Mouse (Mus musculus) erythroid progenitor cell, adult 5-6 weeks (primary cell): ENCODE results near the gene Olfr209. TPM values are rescaled to one million over a fixed set of nuclear protein-coding genes. Genes with fewer than 3 reads are reported as not detected.
"Not testable (repeated sequence)": the region's sequence is repeated elsewhere in the genome, so short reads cannot be mapped to it uniquely, and the experiment has no call there.

Experiments used
- ATAC-seq: replicated peaks from 2 replicates; pipeline ENCODE4 v1.8.0; 2016; ENCODE audit warnings: moderate number of reproducible peaks, mild to moderate bottlenecking, moderate TSS enrichment, inconsistent platforms; ENCODE audit not compliant: poor library complexity, low FRiP score, severe bottlenecking
- total RNA-seq, 2 experiments: library from RNA; stranded (forward) in 1 of 2; stranded (reverse) in 1 of 2; fragments of 150-400 nt in 1 of 2; fragments of 186-747, 209-891 nt in 1 of 2; gene quantifications; 2 replicates each; pipeline versions ENCODE4 v1.2.3 to v1.2.4; 2015 to 2017; ENCODE audit warnings: low replicate concordance in 2 of 2

The Olfr209 gene
- total RNA-seq (2015; ENCODE audit: low replicate concordance) (not detected in 2 replicates), total RNA-seq (2017; ENCODE audit: low replicate concordance) (not detected in 2 replicates)

DNA sequence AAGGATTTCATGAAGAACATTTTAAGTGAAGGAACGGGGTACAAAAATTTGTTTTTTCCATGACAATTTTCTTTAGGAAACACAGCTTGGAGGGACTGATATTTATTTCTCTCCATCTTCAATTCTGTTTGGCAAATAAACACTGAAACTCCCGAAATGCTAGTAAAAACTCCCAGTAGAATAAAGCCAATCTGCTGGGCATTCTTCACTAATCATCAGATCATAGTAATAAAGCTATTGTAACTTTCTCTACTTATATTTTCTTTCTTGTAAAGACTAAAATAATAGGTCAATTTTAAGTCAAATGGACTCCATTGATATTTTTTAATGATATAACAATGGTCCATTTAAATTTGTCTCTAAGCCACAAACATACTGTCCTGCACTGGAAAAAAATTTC lies at the start of gene Olfr209:
Gene Olfr209, minus strand, starts transcription at position 101 of the 400 bp plus-strand sequence.
- no peak for ATAC-seq

DNA sequence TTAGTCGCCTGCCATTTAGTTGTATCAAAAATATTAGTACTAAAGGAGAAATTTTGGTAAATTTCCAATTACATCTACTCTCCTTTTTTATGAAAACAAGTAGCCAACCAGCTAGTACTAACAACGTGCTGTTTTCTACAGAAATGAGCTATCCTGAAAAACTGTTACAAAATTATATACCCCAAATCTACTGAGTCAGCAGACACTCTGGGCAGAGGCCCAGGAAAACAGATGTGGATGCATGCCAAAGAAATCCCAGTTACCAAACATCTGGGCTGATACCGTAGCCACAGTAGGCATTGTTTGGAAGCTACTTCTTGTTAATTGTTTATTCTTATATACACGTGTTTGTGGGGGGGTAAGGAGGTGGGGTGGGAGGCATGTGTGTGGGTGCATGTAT lies 49.7 kb upstream of the Olfr209 start:
- ATAC-seq: no peak

DNA sequence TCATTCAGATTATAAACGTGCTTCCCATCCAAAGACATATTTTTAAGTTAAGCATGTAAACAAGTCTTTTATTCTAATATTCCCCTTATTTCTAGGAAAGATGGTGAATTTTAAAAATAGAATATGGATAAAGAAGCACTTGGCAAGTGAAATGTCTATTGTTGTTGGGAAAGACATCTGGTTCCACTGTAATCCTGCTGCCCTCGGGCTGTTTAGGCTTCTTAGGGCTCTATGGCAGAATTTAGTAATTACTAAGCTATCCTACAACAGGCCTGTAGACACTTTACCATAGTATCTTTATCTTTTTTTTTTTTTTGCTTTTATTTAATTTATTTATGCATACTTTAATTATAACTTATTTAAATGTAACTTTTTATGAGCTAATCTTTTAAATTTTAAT lies 46.0 kb upstream of the Olfr209 start:
- no peak for ATAC-seq

DNA sequence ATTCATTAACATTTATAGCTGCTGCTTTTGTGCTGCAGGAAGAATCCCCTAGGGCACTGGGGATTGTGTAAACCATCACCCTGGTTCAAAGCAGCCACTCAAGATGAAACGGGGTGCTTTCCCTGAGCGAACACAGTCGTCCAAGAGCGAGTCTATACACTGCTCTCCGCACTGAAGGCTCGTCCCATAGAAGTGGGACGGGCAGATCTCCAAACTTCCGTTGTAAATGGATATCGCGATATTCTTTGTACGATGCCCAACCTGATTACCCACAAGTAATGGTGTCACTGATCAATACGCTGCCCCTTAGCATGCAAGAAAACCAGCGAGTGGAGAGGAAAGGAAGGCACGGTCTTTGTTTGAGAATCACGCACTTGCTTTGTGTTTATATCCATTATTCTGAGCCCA lies 45.6 kb upstream of the Olfr209 start:
- no peak for ATAC-seq

- ATAC-seq: no peak
Measured at GRCm38 (mm10) chr16:59407032-59407431, 43.2 kb upstream of the Olfr209 start, which contains the start of gene Gabrr3. Gene Gabrr3 (plus strand): TSS chr16:59407332.

DNA sequence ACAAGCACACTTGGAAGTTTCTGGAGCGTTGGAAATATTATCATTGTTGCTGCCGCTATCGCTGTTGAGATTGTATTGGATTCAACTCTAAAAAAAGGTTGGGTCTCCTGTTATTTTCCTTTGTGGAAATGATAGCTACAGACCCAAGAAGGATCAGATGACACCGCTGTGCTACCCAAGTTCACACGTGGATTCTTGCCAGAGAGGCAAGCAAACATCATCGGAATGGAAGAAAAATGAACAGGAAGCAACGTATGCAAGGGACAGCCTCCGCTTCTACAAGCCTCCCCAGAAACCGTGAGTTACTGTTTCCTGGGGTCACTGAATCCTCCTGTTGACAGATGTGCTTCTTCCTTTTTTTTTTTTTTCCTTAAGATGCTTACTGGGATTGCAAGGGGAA lies 41.0 kb upstream of the Olfr209 start:
- no peak for ATAC-seq

DNA sequence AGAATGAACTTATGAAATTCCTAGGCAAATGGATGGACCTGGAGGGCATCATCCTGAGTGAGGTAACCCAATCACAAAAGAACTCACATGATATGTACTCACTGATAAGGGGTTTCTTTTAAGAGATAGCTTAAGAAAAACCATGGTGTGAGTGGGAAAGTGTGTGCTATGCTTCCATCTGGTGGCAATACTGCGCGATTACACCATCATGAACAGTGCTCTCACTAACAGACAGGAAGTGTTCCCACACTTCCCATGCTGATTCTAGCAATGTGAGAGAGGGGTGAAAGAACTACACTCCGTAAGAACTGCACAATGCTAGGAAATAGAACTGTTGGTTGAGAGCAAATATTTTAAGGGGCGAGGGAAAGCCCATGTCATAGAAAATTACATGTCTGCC lies 39.9 kb upstream of the Olfr209 start:
- ATAC-seq: no peak

GRCm38 (mm10) chr16:59401985-59402384 lies 38.2 kb upstream of the Olfr209 start:
- no peak for ATAC-seq

GRCm38 (mm10) chr16:59401102-59401501 lies 37.3 kb upstream of the Olfr209 start:
- no peak for ATAC-seq

GRCm38 (mm10) chr16:59393300-59393699 lies 29.5 kb upstream of the Olfr209 start:
- ATAC-seq: no peak

DNA sequence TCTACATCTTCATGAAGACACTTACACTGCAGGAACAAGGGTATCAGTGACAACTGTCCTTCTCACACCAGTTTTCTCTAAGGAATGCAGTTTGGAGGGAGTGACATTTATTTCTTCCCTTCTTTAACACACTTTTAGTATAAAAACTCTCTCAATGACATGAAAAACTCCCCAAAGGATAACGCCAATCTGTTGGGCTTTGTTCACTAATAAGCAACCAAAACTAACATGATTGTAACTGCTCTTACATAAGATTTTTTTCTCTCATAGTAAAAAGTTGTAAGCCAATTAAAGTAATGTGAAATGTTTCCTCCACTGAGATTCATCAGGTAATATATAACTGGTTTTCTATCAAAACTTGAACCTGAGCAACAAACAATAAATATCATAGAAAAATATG lies 14.6 kb downstream of the Olfr209 start, which contains the start of gene Olfr206:
Gene Olfr206, minus strand, starts transcription at position 101 of the 400 bp plus-strand sequence.
- ATAC-seq: no peak

GRCm38 (mm10) chr16:59331038-59331437 lies 32.8 kb downstream of the Olfr209 start, which contains the start of gene Olfr205:
Gene Olfr205 (minus strand): TSS chr16:59331138.
- ATAC-seq: no peak

DNA sequence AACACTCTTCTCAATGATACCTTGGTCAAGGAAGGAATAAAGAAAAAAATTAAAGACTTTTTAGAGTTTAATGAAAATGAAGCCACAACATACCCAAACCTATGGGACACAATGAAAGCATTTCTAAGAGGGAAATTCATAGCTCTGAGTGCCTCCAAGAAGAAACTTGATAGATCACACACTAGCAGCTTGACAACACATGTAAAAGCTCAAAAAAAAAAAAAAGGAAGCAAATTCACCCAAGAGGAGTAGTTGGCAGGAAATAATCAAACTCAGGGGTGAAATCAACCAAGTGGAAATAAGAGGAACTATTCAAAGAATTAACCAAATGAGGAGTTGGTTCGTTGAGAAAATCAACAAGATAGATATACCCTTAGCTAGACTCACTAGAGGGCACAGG lies 40.5 kb downstream of the Olfr209 start:
- ATAC-seq: not testable (repeated sequence)

DNA sequence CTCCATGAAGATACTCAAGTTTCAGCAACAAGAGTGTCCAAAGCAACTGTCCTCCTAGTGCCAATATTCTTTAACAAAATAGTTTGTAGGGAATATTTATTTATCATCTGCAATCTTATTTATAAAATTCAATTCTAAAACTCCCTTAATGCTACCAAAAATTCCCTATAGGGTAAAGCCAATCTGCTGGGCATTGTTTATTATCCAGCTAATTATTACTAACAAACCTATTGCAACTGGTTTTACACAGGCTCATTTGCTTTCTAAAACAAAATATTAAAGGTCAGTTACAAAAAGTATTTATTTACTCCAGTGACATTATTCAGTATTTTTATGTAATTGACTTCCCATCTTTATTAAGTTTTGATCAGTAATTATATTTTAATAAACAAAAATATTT lies 45.6 kb downstream of the Olfr209 start, which contains the start of gene Olfr204:
Gene Olfr204, minus strand, starts transcription at position 101 of the 400 bp plus-strand sequence.
- ATAC-seq: no peak

Other genes starting within 250 kb of the Olfr209 start
- not detected in 2 replicates for gene Olfr194, start 242.9 kb downstream of the Olfr209 start, total RNA-seq (2015; ENCODE audit: low replicate concordance)
- gene Olfr194, start 242.9 kb downstream of the Olfr209 start, total RNA-seq (2017; ENCODE audit: low replicate concordance): not detected in 2 replicates
- gene Olfr195, start 216.9 kb downstream of the Olfr209 start, total RNA-seq (2015; ENCODE audit: low replicate concordance): not detected in 2 replicates
- not detected in 2 replicates for gene Olfr195, start 216.9 kb downstream of the Olfr209 start, total RNA-seq (2017; ENCODE audit: low replicate concordance)
- not detected in 2 replicates for gene Olfr196, start 193.5 kb downstream of the Olfr209 start, total RNA-seq (2015; ENCODE audit: low replicate concordance)
- gene Olfr196, start 193.5 kb downstream of the Olfr209 start, total RNA-seq (2017; ENCODE audit: low replicate concordance): not detected in 2 replicates
- not detected in 2 replicates for gene Olfr198, start 160.5 kb downstream of the Olfr209 start, total RNA-seq (2015; ENCODE audit: low replicate concordance)
- gene Olfr198, start 160.5 kb downstream of the Olfr209 start, total RNA-seq (2017; ENCODE audit: low replicate concordance): not detected in 2 replicates
- not detected in 2 replicates for gene Olfr199, start 144.2 kb downstream of the Olfr209 start, total RNA-seq (2015; ENCODE audit: low replicate concordance)
- gene Olfr199, start 144.2 kb downstream of the Olfr209 start, total RNA-seq (2017; ENCODE audit: low replicate concordance): not detected in 2 replicates
- not detected in 2 replicates for gene Olfr201, start 91.4 kb downstream of the Olfr209 start, total RNA-seq (2015; ENCODE audit: low replicate concordance)
- gene Olfr201, start 91.4 kb downstream of the Olfr209 start, total RNA-seq (2017; ENCODE audit: low replicate concordance): not detected in 2 replicates
- gene Olfr202, start 77.2 kb downstream of the Olfr209 start, total RNA-seq (2015; ENCODE audit: low replicate concordance): not detected in 2 replicates
- not detected in 2 replicates for gene Olfr202, start 77.2 kb downstream of the Olfr209 start, total RNA-seq (2017; ENCODE audit: low replicate concordance)
- gene Olfr203, start 65.1 kb downstream of the Olfr209 start, total RNA-seq (2015; ENCODE audit: low replicate concordance): not detected in 2 replicates
- not detected in 2 replicates for gene Olfr203, start 65.1 kb downstream of the Olfr209 start, total RNA-seq (2017; ENCODE audit: low replicate concordance)
- gene Olfr204, start 45.7 kb downstream of the Olfr209 start, total RNA-seq (2015; ENCODE audit: low replicate concordance): not detected in 2 replicates
- gene Olfr204, start 45.7 kb downstream of the Olfr209 start, total RNA-seq (2017; ENCODE audit: low replicate concordance): not detected in 2 replicates
- not detected in 2 replicates for gene Olfr205, start 32.9 kb downstream of the Olfr209 start, total RNA-seq (2015; ENCODE audit: low replicate concordance)
- not detected in 2 replicates for gene Olfr205, start 32.9 kb downstream of the Olfr209 start, total RNA-seq (2017; ENCODE audit: low replicate concordance)
- not detected in 2 replicates for gene Olfr206, start 14.7 kb downstream of the Olfr209 start, total RNA-seq (2015; ENCODE audit: low replicate concordance)
- not detected in 2 replicates for gene Olfr206, start 14.7 kb downstream of the Olfr209 start, total RNA-seq (2017; ENCODE audit: low replicate concordance)
- not detected in 2 replicates for gene Gabrr3, start 43.3 kb upstream of the Olfr209 start, total RNA-seq (2015; ENCODE audit: low replicate concordance)
- gene Gabrr3, start 43.3 kb upstream of the Olfr209 start, total RNA-seq (2017; ENCODE audit: low replicate concordance): not detected in 2 replicates
- 2.9 and 6.3 TPM in 2 replicates for gene Riox2, start 107.8 kb upstream of the Olfr209 start, total RNA-seq (2015; ENCODE audit: low replicate concordance)
- 4.7 and 20.1 TPM in 2 replicates for gene Riox2, start 107.8 kb upstream of the Olfr209 start, total RNA-seq (2017; ENCODE audit: low replicate concordance)
- 5.8 and 9.6 TPM in 2 replicates for gene Crybg3, start 237.0 kb upstream of the Olfr209 start, total RNA-seq (2015; ENCODE audit: low replicate concordance)
- gene Crybg3, start 237.0 kb upstream of the Olfr209 start, total RNA-seq (2017; ENCODE audit: low replicate concordance): 0.64 and 1.4 TPM in 2 replicates